Mouse (Mus musculus) MEL (cell line): ENCODE results near the gene Ankra2.

Experiments used
- EP300 ChIP-seq, 2 experiments: IDR thresholded peaks; 2 replicates each; pipeline ENCODE4 v1.6.1; 2011; ENCODE audit warnings: improper control_type of control experiment in 2 of 2, low read length in 2 of 2, low read depth in 1 of 2, mild to moderate bottlenecking in 1 of 2
- RCOR1 ChIP-seq: IDR thresholded peaks from 2 replicates; pipeline ENCODE4 v1.6.1; 2012; ENCODE audit warnings: low read depth, mild to moderate bottlenecking, inconsistent platforms, low read length, improper control_type of control experiment
- SIN3A ChIP-seq: IDR thresholded peaks from 2 replicates; pipeline ENCODE4 v1.6.1; 2012; ENCODE audit warnings: low read length, improper control_type of control experiment, inconsistent platforms
- ZMIZ1 ChIP-seq: IDR thresholded peaks from 2 replicates; pipeline ENCODE4 v1.6.1; 2012; ENCODE audit warnings: low read depth, mild to moderate bottlenecking, inconsistent platforms, low read length, improper control_type of control experiment, moderate library complexity

DNA sequence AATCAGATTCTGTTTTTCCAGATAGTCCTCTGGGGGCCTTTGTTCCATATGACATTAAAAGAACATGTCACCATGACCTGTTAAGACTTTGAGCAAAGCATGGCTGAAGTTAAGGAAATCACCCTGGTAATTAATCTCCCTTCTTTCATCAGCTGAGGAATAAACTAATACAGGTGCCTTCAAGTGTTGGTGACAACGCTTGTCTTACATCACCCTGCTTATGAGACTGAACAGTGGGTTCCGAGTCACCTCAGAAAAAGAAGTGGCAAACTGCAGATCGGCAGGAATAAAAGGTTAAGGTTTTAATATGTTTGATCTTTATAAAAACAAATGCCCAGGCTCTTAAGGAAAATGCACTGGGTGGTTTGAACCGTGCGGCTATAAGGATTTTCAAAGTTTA is 16.8 kb downstream of the Ankra2 start, which contains the start of gene Gm21976:
- TF ChIP-seq SIN3A (no peak), RCOR1 (no peak), EP300 (IDR thresholded peaks at IDR 0.05; ENCODE audit: low read depth in 1 of 2, low read length in 2 of 2) (no peak), ZMIZ1 (no peak)
